Mouse (Mus musculus): Measurements from ENCODE around the gene Cxcr1.

Cxcr1 gene

GRCm38 (mm10) chr1:74194445-74194844 lies at the start of gene Cxcr1:
Gene Cxcr1, minus strand, starts transcription at chr1:74194631.
- no peak for DNase-seq

- DNase-seq = no peak
These were observed 46.4 kb upstream of the Cxcr1 start for GRCm38 (mm10) chr1:74240832-74241231.

DNA sequence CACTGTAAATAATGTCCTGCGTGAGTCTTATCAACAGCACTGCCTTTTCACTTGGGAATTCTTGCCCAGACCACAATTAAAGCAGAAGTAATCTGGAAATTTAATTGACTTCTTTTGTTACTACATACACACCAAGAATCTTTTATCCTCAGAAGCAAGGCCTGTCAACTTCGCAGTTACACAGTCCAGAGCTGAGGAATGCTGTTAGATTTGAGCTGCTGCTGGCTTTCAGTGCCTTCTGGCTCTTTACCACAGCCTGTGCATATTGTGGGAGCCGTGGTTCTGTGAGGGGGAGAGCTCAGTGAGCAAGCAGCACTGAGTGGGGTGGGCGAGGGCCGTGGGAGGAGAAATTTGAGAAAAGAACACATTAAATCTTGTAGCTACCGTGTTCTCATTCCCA lies 45.9 kb upstream of the Cxcr1 start:
- DNase-seq = peak; percentile 78

DNA sequence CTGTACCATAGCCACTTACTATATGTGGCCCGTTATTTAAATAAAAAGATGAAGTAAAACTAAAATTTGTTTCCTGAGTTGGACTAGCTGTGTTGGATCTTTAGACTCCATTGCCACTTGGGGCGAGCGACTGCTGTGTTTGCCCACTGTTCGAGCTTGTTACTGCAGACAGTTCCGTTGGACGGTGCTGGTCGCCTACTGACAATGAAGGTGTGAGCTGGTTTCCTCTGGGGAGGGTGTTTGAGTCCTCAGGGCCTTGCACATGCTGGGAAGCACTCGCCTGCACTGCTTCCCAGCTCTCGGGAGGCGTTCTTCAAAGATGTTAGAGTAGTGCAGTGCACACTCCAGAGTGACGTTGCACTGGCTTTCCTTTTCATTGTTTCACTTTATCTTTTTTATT lies 45.2 kb upstream of the Cxcr1 start:
- peak; percentile 45 for DNase-seq

DNA sequence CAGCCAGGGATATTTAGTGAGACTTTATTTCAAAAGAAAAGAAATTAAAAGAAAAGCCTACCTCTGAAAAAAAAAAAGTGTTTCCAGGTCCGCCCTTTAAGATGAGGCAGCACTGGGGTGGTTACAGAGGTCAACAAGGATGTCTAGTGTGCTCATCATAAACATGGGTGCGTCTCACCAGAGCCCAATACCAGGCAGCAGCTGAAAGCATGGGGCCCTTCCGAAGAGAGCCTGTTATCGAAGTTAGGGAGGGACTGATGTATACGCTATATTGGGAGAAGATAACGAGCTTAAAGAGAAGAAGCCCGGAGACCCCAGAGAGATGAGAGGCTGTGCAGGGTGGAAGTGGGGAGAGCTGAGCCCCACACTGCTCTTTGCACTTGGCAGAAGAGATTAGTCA lies 44.7 kb upstream of the Cxcr1 start:
- no peak for DNase-seq

DNA sequence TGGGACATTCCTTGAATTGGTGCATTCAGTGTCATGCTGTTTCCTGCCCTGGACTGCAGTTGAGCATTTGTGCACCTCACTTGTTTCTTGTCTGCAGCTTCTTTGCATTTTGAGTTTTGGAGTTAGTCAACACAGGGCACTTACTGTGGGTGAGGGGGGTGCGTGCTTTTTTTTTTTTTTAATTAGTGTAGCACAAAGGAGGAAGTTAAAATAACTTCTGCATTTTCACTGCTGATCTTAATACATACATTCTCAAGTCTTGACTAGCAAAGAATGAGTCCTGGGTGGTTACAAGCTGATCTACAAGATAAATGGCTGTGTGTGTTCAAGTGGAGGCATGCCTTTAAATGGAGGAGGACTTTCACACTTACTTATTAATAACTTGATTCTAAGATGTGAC lies 43.7 kb upstream of the Cxcr1 start:
- DNase-seq = no peak

GRCm38 (mm10) chr1:74237671-74238070 lies 43.2 kb upstream of the Cxcr1 start:
- no peak for DNase-seq

- DNase-seq = peak; percentile 37
These were observed 42.3 kb upstream of the Cxcr1 start for GRCm38 (mm10) chr1:74236590-74237317.

GRCm38 (mm10) chr1:74235938-74236589 lies 41.6 kb upstream of the Cxcr1 start, which contains the start of gene Arpc2:
Gene Arpc2, plus strand, starts transcription at chr1:74236084.
- DNase-seq = peak; percentile 98

GRCm38 (mm10) chr1:74230992-74231391 lies 36.6 kb upstream of the Cxcr1 start:
- no peak for DNase-seq

DNA sequence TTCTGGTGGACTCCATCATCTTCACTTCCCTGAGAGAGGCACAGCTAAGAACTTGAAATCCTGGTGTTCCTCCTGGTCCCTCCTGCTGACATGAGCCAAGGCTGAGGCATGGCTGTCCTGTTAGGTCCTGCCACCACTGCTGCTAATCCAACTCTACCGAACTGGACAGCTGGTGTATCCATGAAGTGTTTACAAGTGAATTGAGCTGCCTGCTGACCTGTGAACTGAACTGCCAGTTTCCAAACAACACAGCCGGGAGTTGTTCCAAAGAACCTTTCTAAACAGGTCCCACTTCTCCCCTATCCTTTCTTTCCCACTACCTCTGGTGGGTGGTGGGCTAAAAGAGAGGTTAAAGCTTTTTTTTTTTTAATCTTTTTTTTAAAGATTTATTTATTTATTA lies 35.5 kb upstream of the Cxcr1 start:
- DNase-seq = no peak

DNA sequence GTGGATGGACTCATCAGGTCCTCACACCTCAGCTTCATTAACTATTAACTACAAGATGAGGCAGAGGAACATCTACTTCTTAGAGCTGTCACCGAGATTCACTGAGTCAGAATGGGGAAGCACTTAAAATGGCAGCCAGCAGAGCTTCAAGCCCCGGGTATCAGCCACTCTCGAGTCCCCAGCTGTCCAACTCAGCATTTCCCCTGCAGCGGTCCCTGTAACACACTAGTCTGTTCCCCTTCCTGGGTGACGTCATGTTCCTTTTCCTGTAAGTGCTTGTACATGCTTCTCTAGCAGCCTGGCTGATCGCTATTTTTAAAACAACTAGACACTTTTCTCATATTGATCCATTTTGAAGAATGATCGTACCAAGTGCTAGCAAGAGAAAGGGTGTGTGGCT lies 32.9 kb upstream of the Cxcr1 start:
- no peak for DNase-seq

- DNase-seq = no peak
These were observed 25.5 kb upstream of the Cxcr1 start for GRCm38 (mm10) chr1:74219922-74220321.

DNA sequence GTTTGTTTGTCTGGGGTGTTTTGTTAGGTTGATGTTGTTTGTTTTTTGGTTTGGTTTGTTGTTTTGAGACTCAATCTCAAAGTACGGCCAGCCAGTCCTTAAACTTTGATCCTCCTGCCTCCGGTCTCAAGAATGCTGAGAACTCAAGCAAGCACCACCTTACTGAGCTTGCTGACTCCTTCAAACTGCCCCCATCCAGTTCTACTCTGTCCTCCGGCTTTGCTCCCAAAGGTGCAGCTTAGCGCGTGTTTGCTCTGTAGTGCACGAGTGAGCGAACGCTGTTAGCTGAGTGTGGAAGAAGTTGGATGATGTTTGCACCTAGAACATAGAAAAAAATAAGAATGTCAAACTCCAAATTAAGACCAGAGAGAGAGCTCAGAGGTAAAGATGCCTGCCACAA lies 14.5 kb upstream of the Cxcr1 start:
- no peak for DNase-seq

DNA sequence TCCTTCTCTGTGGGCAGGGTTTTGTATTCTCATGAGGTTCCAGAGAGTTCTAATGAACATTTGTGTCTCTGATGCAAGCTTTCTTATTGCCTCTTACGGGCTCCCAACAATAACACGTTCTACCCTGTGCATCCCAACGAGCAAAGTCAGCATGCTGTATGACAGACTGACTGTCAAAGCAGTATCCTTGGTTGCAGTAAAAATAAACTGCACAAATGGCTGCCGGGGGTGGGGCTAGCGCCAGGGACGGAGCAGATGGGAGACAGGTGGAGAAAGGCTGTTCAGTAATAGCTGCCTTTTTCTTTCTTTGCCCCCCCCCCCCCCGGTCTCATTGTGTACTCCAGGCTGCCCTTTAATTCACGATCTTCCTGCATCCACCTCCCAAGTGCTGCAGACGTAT lies 13.5 kb upstream of the Cxcr1 start:
- DNase-seq = peak; percentile 38

GRCm38 (mm10) chr1:74206642-74207041 lies 12.2 kb upstream of the Cxcr1 start:
- DNase-seq = no peak

DNA sequence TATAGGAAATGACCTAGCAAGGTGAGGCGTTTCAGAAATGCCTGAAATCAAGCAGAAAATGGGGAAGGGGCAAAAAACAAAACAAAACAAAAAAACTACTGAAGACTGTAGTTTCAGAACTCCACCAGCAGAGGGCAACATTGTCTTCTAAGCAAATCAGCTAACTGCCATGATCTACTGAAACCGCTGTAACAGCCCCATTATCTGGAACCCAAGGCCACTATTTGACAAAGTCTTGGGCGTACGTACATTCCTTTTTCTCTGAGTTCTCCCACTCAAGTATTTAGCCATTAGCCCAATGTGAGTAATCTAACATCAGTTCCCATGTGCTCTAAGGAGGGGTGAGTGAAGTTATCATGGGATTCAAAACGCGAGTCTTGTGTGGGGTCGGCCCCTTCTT lies 11.4 kb upstream of the Cxcr1 start:
- no peak for DNase-seq

GRCm38 (mm10) chr1:74203457-74203856 lies 9.0 kb upstream of the Cxcr1 start:
- no peak for DNase-seq

GRCm38 (mm10) chr1:74201048-74201844 lies 6.8 kb upstream of the Cxcr1 start:
- no peak for DNase-seq

- DNase-seq = no peak
These were observed 4.6 kb upstream of the Cxcr1 start for GRCm38 (mm10) chr1:74199046-74199445.

DNA sequence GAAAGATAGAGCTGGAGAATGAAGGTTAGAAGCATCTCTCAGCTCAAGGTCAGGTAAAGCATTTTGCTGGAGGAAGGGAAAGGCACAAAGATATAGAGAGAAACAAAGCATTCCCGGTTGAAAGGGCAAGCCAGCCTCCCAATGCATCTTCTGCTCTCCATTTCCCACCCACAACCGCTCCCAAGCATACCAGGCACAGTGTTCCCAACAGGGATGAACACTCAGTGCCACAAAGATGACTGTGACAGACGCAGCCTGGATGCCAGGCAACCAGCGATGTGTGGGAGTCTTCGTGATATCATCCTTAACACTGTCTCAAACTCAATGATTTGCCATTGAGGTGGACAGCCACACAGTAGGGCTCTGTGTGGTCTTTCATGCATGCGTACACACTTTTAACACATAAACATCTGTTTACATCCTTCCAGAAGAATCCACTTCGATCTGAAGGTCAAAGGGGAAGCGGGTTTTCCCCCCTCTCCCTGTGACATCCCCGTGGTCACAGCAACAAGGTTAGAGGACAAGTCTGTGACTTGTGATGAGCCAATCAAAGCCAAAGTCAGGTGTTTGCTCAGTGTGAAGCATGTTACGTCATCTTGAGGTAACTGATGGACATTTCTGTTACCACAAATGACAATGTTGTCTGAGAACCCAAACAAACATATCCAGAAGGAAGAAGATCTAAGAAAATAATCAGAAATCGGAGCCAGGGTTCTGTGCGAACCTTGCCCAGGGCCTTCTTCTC lies 3.5 kb upstream of the Cxcr1 start:
- peak; percentile 21 for DNase-seq

- no peak for DNase-seq
These were observed 2.4 kb upstream of the Cxcr1 start for GRCm38 (mm10) chr1:74196621-74197419.

Data from right cerebral cortex, postnatal 25 days (tissue).